Mouse (Mus musculus) stomach, embryonic 15.5 days (tissue): ENCODE results near the gene Vmn1r116. TPM values are rescaled to one million over a fixed set of nuclear protein-coding genes. Genes with fewer than 3 reads are reported as not detected.
"Not testable (repeated sequence)": the region's sequence is repeated elsewhere in the genome, so short reads cannot be mapped to it uniquely, and the experiment has no call there.

Source experiments
- ATAC-seq: fragments of 200-750 bp; cut with Nextera tagmentation; 2 replicates; pipeline ENCODE4 v1.8.0; 2017; ENCODE audit warnings: low read depth, moderate number of reproducible peaks, moderate TSS enrichment; ENCODE audit not compliant: insufficient read depth, low FRiP score
- H3K27ac ChIP-seq: fragments of 300-500 bp; sonication (generic); 2 replicates; pipeline ENCODE4 v1.5.1; 2015; ENCODE audit warnings: mild to moderate bottlenecking, inconsistent platforms
- H3K27me3 ChIP-seq: fragments of 300-500 bp; sonication (generic); replicated peaks from 2 replicates; pipeline ENCODE4 v1.6.1; 2015; ENCODE audit warnings: inconsistent platforms
- H3K36me3 ChIP-seq: fragments of 300-500 bp; sonication (generic); 2 replicates; pipeline ENCODE4 v1.6.1; 2015; ENCODE audit warnings: inconsistent platforms
- H3K4me1 ChIP-seq: fragments of 300-500 bp; sonication (generic); 2 replicates; pipeline ENCODE4 v1.6.1; 2015; ENCODE audit warnings: inconsistent platforms
- H3K4me2 ChIP-seq: fragments of 300-500 bp; sonication (generic); 2 replicates; pipeline ENCODE4 v1.6.1; 2015; ENCODE audit warnings: mild to moderate bottlenecking, inconsistent platforms
- H3K4me3 ChIP-seq: fragments of 300-500 bp; sonication (generic); replicated peaks from 2 replicates; pipeline ENCODE4 v1.5.1; 2015; ENCODE audit warnings: inconsistent platforms
- H3K9ac ChIP-seq: fragments of 300-500 bp; sonication (generic); 2 replicates; pipeline ENCODE4 v1.6.1; 2015; ENCODE audit warnings: inconsistent platforms
- H3K9me3 ChIP-seq: fragments of 300-500 bp; sonication (generic); 2 replicates; pipeline ENCODE4 v1.6.1; 2016; ENCODE audit warnings: inconsistent platforms
- WGBS: fragments of 180-500 bp; shearing (Covaris S2); methylation state at CpG from one replicate; pipeline ENCODE4 v1.1.7; 2015; 5-methylcytosine and 5-hydroxymethylcytosine counted together
- polyA plus RNA-seq: library from polyadenylated mRNA; unstranded; fragments of >200 nt; fragmentation: Nextera tagmentation; extraction: Ambion mirVana; gene quantifications from 2 replicates; pipeline ENCODE4 v1.2.1, GENCODE M21; 2015

Gene Vmn1r116
- polyA plus RNA-seq = not detected in 2 replicates

- not testable (repeated sequence) for ATAC-seq, H3K36me3 ChIP-seq, H3K27ac ChIP-seq, H3K4me1 ChIP-seq, H3K4me3 ChIP-seq, H3K9ac ChIP-seq, H3K4me2 ChIP-seq, H3K27me3 ChIP-seq, H3K9me3 ChIP-seq
- 54% methylated on average over 3 of the region's 3 CpGs for WGBS
Observed at GRCm38 (mm10) chr7:20871956-20872355, at the start of gene Vmn1r116. Vmn1r116 (plus strand) TSS chr7:20872256.

DNA sequence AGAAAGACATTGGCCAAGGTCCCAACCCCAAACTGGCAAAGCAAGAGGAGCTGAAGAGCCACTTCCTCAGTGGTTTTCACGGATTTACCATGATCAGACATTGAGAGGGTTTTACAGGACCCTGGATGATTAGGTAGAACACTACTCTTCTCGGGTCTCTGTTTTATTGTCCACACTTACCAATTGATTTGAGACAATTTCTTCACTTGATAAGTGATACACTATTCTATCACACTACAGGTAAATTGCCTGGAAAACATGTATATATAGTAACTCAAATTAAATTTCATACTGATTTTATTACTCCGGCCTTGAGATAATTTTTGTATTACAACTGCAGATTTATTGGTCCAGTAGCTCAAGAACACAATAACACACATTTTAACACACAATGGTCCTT is 27.2 kb upstream of the Vmn1r116 start, which contains the start of gene Vmn1r115:
TSS of gene Vmn1r115 (minus strand) at position 101 of the 400 bp plus-strand sequence.
- not testable (repeated sequence) for H3K4me2 ChIP-seq

DNA sequence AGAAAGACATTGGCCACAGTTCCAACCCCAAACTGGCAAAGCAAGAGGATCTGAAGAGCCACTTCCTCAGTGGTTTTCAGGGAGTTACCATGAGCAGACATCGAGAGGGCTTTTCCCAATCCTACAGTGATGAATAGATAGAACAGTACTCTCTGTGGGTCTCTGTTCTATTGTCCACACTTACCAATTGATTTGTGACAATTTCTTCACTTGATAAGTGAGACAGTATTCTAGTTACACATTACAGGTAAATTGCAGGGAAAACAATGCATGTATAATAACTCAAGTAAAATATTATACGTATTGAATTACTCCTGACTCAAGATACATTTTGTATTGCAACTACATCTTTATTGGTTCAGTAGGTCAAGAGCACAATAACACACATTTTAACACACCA is 12.0 kb downstream of the Vmn1r116 start, which contains the start of gene Vmn1r117:
TSS of gene Vmn1r117 (minus strand) at position 101 of the 400 bp plus-strand sequence.
- not testable (repeated sequence) for H3K9ac ChIP-seq, H3K4me2 ChIP-seq, H3K9me3 ChIP-seq, H3K27me3 ChIP-seq, H3K4me1 ChIP-seq, ATAC-seq, H3K27ac ChIP-seq, H3K36me3 ChIP-seq, H3K4me3 ChIP-seq
- WGBS = no CpG with 5 or more reads among the region's 2 CpGs

More for the DNA sequence above, 27.2 kb upstream of the Vmn1r116 start, which contains the start of gene Vmn1r115:
- H3K27me3 ChIP-seq, H3K9me3 ChIP-seq, H3K27ac ChIP-seq, H3K4me1 ChIP-seq, H3K4me3 ChIP-seq, H3K36me3 ChIP-seq, ATAC-seq, H3K9ac ChIP-seq: not testable (repeated sequence)
- 100% methylated on average over 1 of the region's 3 CpGs for WGBS

DNA sequence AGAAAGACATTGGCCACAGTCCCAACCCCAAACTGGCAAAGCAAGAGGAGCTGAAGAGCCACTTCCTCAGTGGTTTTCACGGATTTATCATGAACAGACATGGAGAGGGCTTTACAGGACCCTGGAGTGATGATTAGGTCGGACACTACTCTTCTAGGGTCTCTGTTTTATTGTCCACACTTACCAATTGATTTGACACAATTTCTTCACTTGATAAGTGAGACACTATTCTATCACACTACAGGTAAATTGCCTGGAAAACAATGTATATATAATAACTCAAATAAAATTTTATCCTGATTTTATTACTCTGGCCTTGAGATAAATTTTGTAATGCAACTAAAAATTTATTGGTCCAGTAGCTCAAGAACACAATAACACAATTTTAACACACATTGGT is 40.2 kb downstream of the Vmn1r116 start, which contains the start of gene Vmn1r118:
TSS of gene Vmn1r118 (minus strand) at position 101 of the 400 bp plus-strand sequence.
- WGBS = no CpG with 5 or more reads among the region's 2 CpGs
- not testable (repeated sequence) for H3K4me3 ChIP-seq, H3K27ac ChIP-seq, H3K36me3 ChIP-seq, H3K9ac ChIP-seq, H3K27me3 ChIP-seq, H3K9me3 ChIP-seq, H3K4me1 ChIP-seq, H3K4me2 ChIP-seq, ATAC-seq

Other genes with a start within 250 kb of the Vmn1r116 start
- not detected in 2 replicates for gene Vmn1r107, start 203.3 kb upstream of the Vmn1r116 start, polyA plus RNA-seq
- not detected in 2 replicates for gene Vmn1r111, start 169.0 kb upstream of the Vmn1r116 start, polyA plus RNA-seq
- gene Gm10668, start 141.6 kb upstream of the Vmn1r116 start, polyA plus RNA-seq = not detected in 2 replicates
- not detected in 2 replicates for gene Vmn1r112, start 101.1 kb upstream of the Vmn1r116 start, polyA plus RNA-seq
- not detected in 2 replicates for gene Vmn1r113, start 85.0 kb upstream of the Vmn1r116 start, polyA plus RNA-seq
- not detected in 2 replicates for gene Vmn1r114, start 60.1 kb upstream of the Vmn1r116 start, polyA plus RNA-seq
- not detected in 2 replicates for gene Vmn1r115, start 27.3 kb upstream of the Vmn1r116 start, polyA plus RNA-seq
- not detected in 2 replicates for gene Vmn1r117, start 11.9 kb downstream of the Vmn1r116 start, polyA plus RNA-seq
- gene Vmn1r118, start 40.1 kb downstream of the Vmn1r116 start, polyA plus RNA-seq = not detected in 2 replicates
- not detected in 2 replicates for gene Vmn1r119, start 140.2 kb downstream of the Vmn1r116 start, polyA plus RNA-seq
- not detected in 2 replicates for gene Vmn1r120, start 181.5 kb downstream of the Vmn1r116 start, polyA plus RNA-seq
- not detected in 2 replicates for gene Vmn1r121, start 226.3 kb downstream of the Vmn1r116 start, polyA plus RNA-seq